In the genomic region with DNA sequence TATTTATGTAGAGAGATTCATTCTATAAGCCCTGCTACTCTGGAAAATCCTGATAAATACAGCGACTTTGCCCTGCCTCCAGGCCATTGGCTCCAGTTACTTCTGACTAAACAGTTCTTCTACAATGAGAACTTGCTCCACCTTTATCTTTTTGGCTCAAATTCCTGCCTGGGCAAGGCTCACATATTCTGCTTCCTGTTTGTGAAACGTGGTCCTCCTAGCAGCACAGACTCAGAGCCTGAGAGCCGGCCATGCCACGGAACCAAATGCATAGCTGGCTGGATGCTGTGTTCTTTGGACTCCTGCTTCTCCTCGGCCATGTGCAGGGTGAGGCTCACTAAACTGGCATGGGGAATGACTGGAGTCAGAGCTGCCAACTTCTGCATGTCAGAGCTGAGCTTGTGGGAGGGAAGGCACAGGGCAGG, we compare ENCODE assay signal across 9 mouse cellular contexts. TPM values are rescaled to one million over a fixed set of nuclear protein-coding genes. Genes with fewer than 3 reads are reported as not detected.
DNase-seq lines count a peak whose midpoint lies in the region.
"Had no signal": no experiment of that assay in that cellular context is flagged by ENCODE, and none has a peak within 500 bp of the region (broad histone marks: within the 10 kb centered on the region; RNA-seq: fewer than 3 reads in every experiment).

A gene (plus strand): TSS at position 182 of the 425 bp plus-strand sequence.

- DNase-seq in 416B (ENCODE audit: low read depth) (peak; percentile 11), adipocyte (ENCODE audit: low spot score) (peak; percentile 16)
- peak; percentile 21 to 42 for DNase-seq in kidney, adult 8-10 months
- peak; percentile 6 to 24 for DNase-seq in lung, postnatal 4 days
- DNase-seq in frontal cortex, postnatal 14 days (ENCODE audit: low spot score in 2 of 2): no peak
- no peak for DNase-seq in cerebellum, adult 11-12 months
- no peak for DNase-seq in cerebellum, adult 18-20 months
- DNase-seq in layer of hippocampus, postnatal 36 days: no peak

RNA-seq across cellular contexts. Expression of the gene that starts here (rescaled TPM):
- total RNA-seq in layer of hippocampus, postnatal 36 days (2021): not detected
- total RNA-seq: neutrophil, adult 5-6 weeks had no signal

Comparison
In these comparisons a context has a peak if more than half of its experiments do, and no peak if none do; other contexts are left out.
1. DNase-seq: peak in 416B (single experiment), adipocyte (single experiment), kidney, adult 8-10 months (2 of 2) and lung, postnatal 4 days (2 of 2); none in frontal cortex, postnatal 14 days (0 of 2), cerebellum, adult 11-12 months (single experiment), cerebellum, adult 18-20 months (0 of 2) and layer of hippocampus, postnatal 36 days (0 of 2).